Mouse (Mus musculus) intestine, embryonic 14.5 days (tissue): Measurements from ENCODE around the gene Nhsl1. TPM values are rescaled to one million over a fixed set of nuclear protein-coding genes. Genes with fewer than 3 reads are reported as not detected.

Experiments used
- ATAC-seq: fragments of 200-750 bp; cut with Nextera tagmentation; replicated peaks from 2 replicates; pipeline ENCODE4 v1.8.0; 2017; ENCODE audit warnings: low read depth, moderate number of reproducible peaks, moderate TSS enrichment, moderate library complexity; ENCODE audit not compliant: low FRiP score, low TSS enrichment
- DNase-seq: peaks from one replicate; pipeline ENCODE4 v3.0.0-alpha.2; 2018; ENCODE audit warnings: low spot score
- H3K27ac ChIP-seq: fragments of 300-500 bp; sonication (generic); 2 replicates; pipeline ENCODE4 v1.5.1; 2014; ENCODE audit warnings: low read depth, mild to moderate bottlenecking, control low read depth
- H3K27me3 ChIP-seq: fragments of 300-500 bp; sonication (generic); replicated peaks from 2 replicates; pipeline ENCODE4 v1.6.1; 2014; ENCODE audit warnings: low read length, control low read depth; ENCODE audit not compliant: control insufficient read depth, insufficient read depth
- H3K36me3 ChIP-seq: fragments of 300-500 bp; sonication (generic); 2 replicates; pipeline ENCODE4 v1.6.1; 2014; ENCODE audit warnings: low read length, control low read depth; ENCODE audit not compliant: control insufficient read depth, insufficient read depth
- H3K4me1 ChIP-seq: fragments of 300-500 bp; sonication (generic); replicated peaks from 2 replicates; pipeline ENCODE4 v1.6.1; 2014; ENCODE audit warnings: low read length, control low read depth, mixed read lengths; ENCODE audit not compliant: control insufficient read depth, insufficient read depth
- H3K4me2 ChIP-seq: fragments of 300-500 bp; sonication (generic); 2 replicates; pipeline ENCODE4 v1.6.1; 2014; ENCODE audit warnings: low read length
- H3K4me3 ChIP-seq: fragments of 300-500 bp; sonication (generic); 2 replicates; pipeline ENCODE4 v1.5.1; 2014; ENCODE audit warnings: low read depth, low read length, control low read depth, mixed read lengths
- H3K9ac ChIP-seq: fragments of 300-500 bp; sonication (generic); 2 replicates; pipeline ENCODE4 v1.6.1; 2014; ENCODE audit warnings: mild to moderate bottlenecking, low read length
- H3K9me3 ChIP-seq: fragments of 300-500 bp; sonication (generic); 2 replicates; pipeline ENCODE4 v1.6.1; 2016; ENCODE audit warnings: low read length, control low read depth; ENCODE audit not compliant: control insufficient read depth
- WGBS: fragments of 180-500 bp; shearing (Covaris S2); extraction: QIAGEN DNeasy Blood & Tissue Kit; methylation state at CpG from one replicate; pipeline ENCODE4 v1.1.7; 2014; 5-methylcytosine and 5-hydroxymethylcytosine counted together
- polyA plus RNA-seq: library from polyadenylated mRNA; unstranded; fragments of >200 nt; fragmentation: Nextera tagmentation; extraction: Ambion mirVana; gene quantifications from 2 replicates; pipeline ENCODE4 v1.2.1, GENCODE M21; 2014

Nhsl1 gene
- polyA plus RNA-seq, 1 experiment from 2014 or later: 10.6 TPM

GRCm38 (mm10) chr10:18400089-18400644, 81.4 kb downstream of the Nhsl1 start:
- Histone ChIP-seq H3K9ac (no peak overlapping the region), H3K36me3 (no peaks in the 10 kb centered on the region), H3K27me3 (no peaks in the 10 kb centered on the region), H3K4me2 (no peak overlapping the region), H3K4me3 (no peak overlapping the region), H3K4me1 (no peaks in the 10 kb centered on the region), H3K27ac (no peak overlapping the region), H3K9me3 (no peaks in the 10 kb centered on the region)
- no peak for ATAC-seq
- 71% methylated on average over 7 of the region's 7 CpGs for WGBS
- no peak for DNase-seq

DNA sequence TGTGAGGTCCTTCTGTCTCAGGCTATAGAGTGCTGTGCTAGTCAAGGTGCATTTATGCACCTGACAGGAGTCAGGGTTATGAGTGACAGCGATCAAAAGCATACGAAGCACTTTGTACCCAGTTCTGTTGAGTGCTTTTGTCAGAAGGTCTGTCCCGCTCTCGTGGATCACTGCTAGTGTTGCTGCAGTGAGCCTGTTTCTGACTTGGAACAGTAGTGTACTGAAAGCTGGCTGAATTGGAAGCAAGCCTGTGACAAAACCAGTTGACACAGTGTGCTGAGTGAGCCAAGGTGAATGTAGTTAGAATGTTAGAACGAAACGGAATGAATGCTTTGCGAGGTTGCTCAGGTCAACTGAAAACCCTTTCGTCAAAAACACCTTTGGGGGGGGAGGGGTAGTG, 82.2 kb downstream of the Nhsl1 start:
- H3K9ac ChIP-seq: no peak overlapping the region
- no peak overlapping the region for H3K4me3 ChIP-seq
- H3K27me3 ChIP-seq: no peaks in the 10 kb centered on the region
- no peaks in the 10 kb centered on the region for H3K9me3 ChIP-seq
- no peak overlapping the region for H3K27ac ChIP-seq
- no peaks in the 10 kb centered on the region for H3K36me3 ChIP-seq
- ATAC-seq: no peak
- WGBS: 83% methylated on average over 8 of the region's 8 CpGs
- no peaks in the 10 kb centered on the region for H3K4me1 ChIP-seq
- no peak for DNase-seq
- H3K4me2 ChIP-seq: no peak overlapping the region

DNA sequence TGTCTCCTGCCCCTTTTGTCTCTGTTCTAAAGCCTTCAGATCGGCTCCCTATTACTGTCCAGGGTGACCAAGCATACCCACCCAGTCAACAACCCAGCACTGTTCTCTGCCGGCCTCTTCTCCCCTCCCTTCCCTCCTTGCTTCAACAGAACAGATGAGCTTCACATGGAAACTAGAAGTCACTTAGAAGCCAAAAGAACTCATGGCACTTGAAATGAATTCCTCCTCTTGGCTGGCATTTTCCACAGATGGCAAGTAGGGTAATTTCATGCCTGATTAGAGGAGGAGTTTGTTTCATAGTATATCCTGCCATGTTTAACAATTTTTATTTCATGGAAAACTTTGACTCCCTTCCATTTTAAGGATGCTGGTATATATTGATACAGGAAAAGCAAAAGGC, 85.2 kb downstream of the Nhsl1 start:
- DNase-seq (no peak), ATAC-seq (no peak)
- no peak overlapping the region for H3K9ac ChIP-seq
- no peaks in the 10 kb centered on the region for H3K36me3 ChIP-seq
- H3K4me1 ChIP-seq: peaks cover 16% of the 10 kb centered on the region; the same call in 1 of the 2 replicates
- H3K27me3 ChIP-seq: no peaks in the 10 kb centered on the region
- 64% methylated on average over 2 of the region's 2 CpGs for WGBS
- H3K27ac ChIP-seq: no peak overlapping the region
- H3K4me2 ChIP-seq: no peak overlapping the region
- H3K4me3 ChIP-seq: no peak overlapping the region
- no peaks in the 10 kb centered on the region for H3K9me3 ChIP-seq

DNA sequence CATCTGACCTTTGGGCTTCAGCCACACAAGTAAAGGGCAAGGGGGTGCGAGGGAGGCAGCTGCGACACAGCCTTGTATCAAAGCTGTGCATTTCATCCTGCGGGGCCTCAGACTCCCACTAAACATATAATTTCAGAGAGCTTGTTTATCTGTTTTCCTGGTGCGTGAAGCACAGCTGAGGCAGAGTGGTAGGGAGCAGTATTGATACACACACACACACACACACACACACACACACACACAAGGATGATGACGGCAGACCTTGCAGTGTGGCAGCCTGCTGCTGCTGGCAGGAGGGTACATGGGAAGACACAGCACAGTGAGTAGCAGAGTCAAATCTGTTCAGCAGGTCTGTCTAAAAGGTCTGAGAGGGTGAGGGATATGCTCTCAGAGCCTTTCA, 85.9 kb downstream of the Nhsl1 start:
- no peak for ATAC-seq
- no peak overlapping the region for H3K4me2 ChIP-seq
- H3K27me3 ChIP-seq: no peaks in the 10 kb centered on the region
- peaks cover 22% of the 10 kb centered on the region for H3K4me1 ChIP-seq
- 67% methylated on average over 5 of the region's 5 CpGs for WGBS
- no peak overlapping the region for H3K4me3 ChIP-seq
- no peaks in the 10 kb centered on the region for H3K36me3 ChIP-seq
- no peak overlapping the region for H3K27ac ChIP-seq
- no peak overlapping the region for H3K9ac ChIP-seq
- no peak for DNase-seq
- no peaks in the 10 kb centered on the region for H3K9me3 ChIP-seq

GRCm38 (mm10) chr10:18407062-18407830, 88.5 kb downstream of the Nhsl1 start:
- Histone ChIP-seq H3K4me3 (peak overlapping the region; percentile 53), H3K4me2 (peak overlapping the region; percentile 63), H3K9me3 (no peaks in the 10 kb centered on the region), H3K27ac (peak overlapping the region; percentile 51), H3K4me1 (peaks cover 28% of the 10 kb centered on the region), H3K36me3 (no peaks in the 10 kb centered on the region), H3K27me3 (no peaks in the 10 kb centered on the region), H3K9ac (peak overlapping the region; percentile 44)
- WGBS: under 1% methylated on average over 21 of the region's 21 CpGs
- peak; percentile 94 for ATAC-seq
- DNase-seq: peak; percentile 86

DNA sequence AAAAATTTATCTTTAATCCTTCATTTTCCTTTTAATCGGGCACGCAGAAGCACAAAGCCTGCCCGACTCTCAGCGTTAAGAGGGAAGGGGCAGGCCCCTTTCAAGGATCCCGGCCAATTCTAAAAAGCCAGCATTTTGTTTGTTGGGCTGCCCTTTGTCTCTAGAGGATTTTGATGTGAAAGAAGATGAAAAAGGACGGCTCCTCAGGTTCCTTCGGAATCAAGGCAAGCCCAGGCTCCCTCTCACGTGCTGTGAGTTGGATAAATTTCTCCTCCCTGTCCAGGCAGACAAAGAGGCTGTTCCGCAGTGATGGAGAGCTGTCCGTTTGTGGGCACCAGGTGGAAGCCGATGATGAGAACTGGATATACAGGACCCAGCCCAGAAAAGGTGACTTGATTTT, 89.3 kb downstream of the Nhsl1 start:
- Histone ChIP-seq H3K4me1 (peaks cover 28% of the 10 kb centered on the region), H3K9me3 (no peaks in the 10 kb centered on the region), H3K4me3 (peak overlapping the region; percentile 53), H3K9ac (peak overlapping the region; percentile 44), H3K27me3 (no peaks in the 10 kb centered on the region), H3K4me2 (peak overlapping the region; percentile 63), H3K36me3 (no peaks in the 10 kb centered on the region), H3K27ac (no peak overlapping the region)
- 8% methylated on average over 11 of the region's 11 CpGs for WGBS
- peak; percentile 61 for DNase-seq
- ATAC-seq: no peak

DNA sequence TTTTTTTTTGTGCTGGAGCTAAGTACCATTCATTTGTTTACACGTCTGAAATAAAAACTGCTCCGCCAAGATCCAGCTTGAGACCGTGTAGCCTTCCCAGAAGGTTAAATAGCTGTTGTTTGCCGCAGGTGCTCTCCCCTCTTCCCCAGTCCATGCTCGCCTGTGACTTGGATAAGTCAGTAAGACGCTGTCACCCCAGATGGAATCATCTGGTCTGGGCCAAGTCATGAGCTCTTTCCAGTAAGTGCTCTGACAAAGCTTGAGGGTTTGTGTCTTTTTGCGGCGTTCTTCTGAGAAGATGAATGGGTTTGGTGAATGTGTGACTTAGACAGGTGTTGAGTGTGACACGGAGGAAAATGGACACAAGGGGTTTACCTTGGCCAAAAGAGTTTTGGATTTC, 89.8 kb downstream of the Nhsl1 start:
- H3K4me2 ChIP-seq: peak overlapping the region; percentile 63
- DNase-seq (no peak), ATAC-seq (no peak)
- no peaks in the 10 kb centered on the region for H3K9me3 ChIP-seq
- no peaks in the 10 kb centered on the region for H3K27me3 ChIP-seq
- WGBS: 34% methylated on average over 9 of the region's 9 CpGs
- H3K4me3 ChIP-seq: peak overlapping the region; percentile 53
- H3K27ac ChIP-seq: no peak overlapping the region
- H3K9ac ChIP-seq: peak overlapping the region; percentile 44; the same call in 1 of the 2 replicates
- no peaks in the 10 kb centered on the region for H3K36me3 ChIP-seq
- peaks cover 28% of the 10 kb centered on the region for H3K4me1 ChIP-seq

DNA sequence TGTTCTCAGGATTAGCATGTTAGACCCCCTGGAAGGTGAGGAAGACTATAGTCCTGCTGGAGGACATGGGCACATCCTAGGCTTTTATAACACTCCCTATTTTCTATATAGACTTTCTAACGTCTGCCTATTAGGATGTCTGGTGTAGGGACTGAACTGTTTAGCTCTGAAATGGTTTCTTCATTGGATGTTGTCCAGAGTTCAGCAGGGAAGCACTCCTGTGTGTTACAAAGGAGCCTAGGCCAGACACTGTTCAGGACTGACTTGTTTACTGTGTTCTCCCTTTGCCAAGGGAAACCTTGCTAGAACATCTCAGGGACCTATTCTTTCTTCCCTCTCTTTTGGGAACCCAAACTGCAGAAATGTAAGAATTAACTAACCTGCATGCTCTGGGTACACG, 90.3 kb downstream of the Nhsl1 start:
- peaks cover 28% of the 10 kb centered on the region for H3K4me1 ChIP-seq
- no peak for DNase-seq
- H3K36me3 ChIP-seq: no peaks in the 10 kb centered on the region
- peak overlapping the region; percentile 63 for H3K4me2 ChIP-seq
- 36% methylated on average over 2 of the region's 2 CpGs for WGBS
- ATAC-seq: no peak
- peak overlapping the region; percentile 53 for H3K4me3 ChIP-seq
- no peaks in the 10 kb centered on the region for H3K9me3 ChIP-seq
- no peak overlapping the region for H3K27ac ChIP-seq
- H3K27me3 ChIP-seq: no peaks in the 10 kb centered on the region
- no peak overlapping the region for H3K9ac ChIP-seq

DNA sequence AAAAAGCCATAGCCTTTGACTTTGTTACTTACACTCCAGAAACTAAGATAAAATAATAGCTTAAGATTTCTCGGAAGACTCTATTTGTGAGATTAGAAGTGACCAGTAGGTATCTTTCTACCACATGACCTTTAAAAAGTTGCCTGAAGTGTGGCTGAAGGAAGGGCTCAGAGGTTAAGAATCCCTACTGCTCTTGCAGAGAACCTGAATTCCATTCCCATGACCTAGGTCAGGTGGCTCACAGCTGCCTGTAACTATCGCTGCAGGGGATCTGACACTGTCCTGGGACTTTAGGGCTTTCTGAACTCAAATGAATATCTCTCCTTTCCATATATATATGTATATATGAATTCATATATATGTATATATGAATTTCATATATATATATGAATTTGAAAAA, 92.5 kb downstream of the Nhsl1 start:
- Histone ChIP-seq H3K36me3 (no peaks in the 10 kb centered on the region), H3K9me3 (no peaks in the 10 kb centered on the region), H3K27ac (no peak overlapping the region), H3K9ac (no peak overlapping the region), H3K27me3 (no peaks in the 10 kb centered on the region), H3K4me2 (no peak overlapping the region), H3K4me1 (peaks cover 28% of the 10 kb centered on the region), H3K4me3 (no peak overlapping the region)
- DNase-seq: no peak
- no peak for ATAC-seq
- 70% methylated on average over 2 of the region's 2 CpGs for WGBS
